Mouse (Mus musculus) thymus, postnatal 14 days (tissue): ENCODE measurements around the gene Papss1.

Experiments
- DNase-seq: peaks from one replicate; pipeline ENCODE4 v3.0.0; 2021

The Papss1 gene

GRCm38 (mm10) chr3:131586818-131587217, 22.2 kb downstream of the Papss1 start:
- no peak for DNase-seq

GRCm38 (mm10) chr3:131587959-131588358, 23.4 kb downstream of the Papss1 start:
- no peak for DNase-seq

GRCm38 (mm10) chr3:131593143-131593798, 28.7 kb downstream of the Papss1 start:
- DNase-seq: no peak

GRCm38 (mm10) chr3:131594361-131594760, 29.8 kb downstream of the Papss1 start:
- DNase-seq: no peak

- no peak for DNase-seq
Measured at GRCm38 (mm10) chr3:131595546-131596245, 31.1 kb downstream of the Papss1 start.

GRCm38 (mm10) chr3:131600726-131601125, 36.2 kb downstream of the Papss1 start:
- no peak for DNase-seq

- no peak for DNase-seq
Measured at GRCm38 (mm10) chr3:131601366-131601765, 36.8 kb downstream of the Papss1 start.

GRCm38 (mm10) chr3:131602995-131603414, 38.4 kb downstream of the Papss1 start:
- DNase-seq: no peak

- DNase-seq: no peak
Measured at GRCm38 (mm10) chr3:131608112-131608511, 43.5 kb downstream of the Papss1 start.

GRCm38 (mm10) chr3:131609651-131610050, 45.1 kb downstream of the Papss1 start:
- DNase-seq: no peak

- no peak for DNase-seq
Measured at GRCm38 (mm10) chr3:131610595-131610994, 46.0 kb downstream of the Papss1 start.

- DNase-seq: no peak
Measured at GRCm38 (mm10) chr3:131612847-131613246, 48.3 kb downstream of the Papss1 start.

GRCm38 (mm10) chr3:131614056-131614455, 49.5 kb downstream of the Papss1 start:
- no peak for DNase-seq

GRCm38 (mm10) chr3:131618580-131619338, 54.2 kb downstream of the Papss1 start:
- DNase-seq: no peak

GRCm38 (mm10) chr3:131623208-131623607, 58.6 kb downstream of the Papss1 start:
- no peak for DNase-seq

GRCm38 (mm10) chr3:131624063-131624462, 59.5 kb downstream of the Papss1 start:
- DNase-seq: no peak

GRCm38 (mm10) chr3:131627476-131627875, 62.9 kb downstream of the Papss1 start:
- no peak for DNase-seq

GRCm38 (mm10) chr3:131628265-131628664, 63.7 kb downstream of the Papss1 start:
- no peak for DNase-seq

- no peak for DNase-seq
Measured at GRCm38 (mm10) chr3:131628931-131629330, 64.4 kb downstream of the Papss1 start.

- no peak for DNase-seq
Measured at GRCm38 (mm10) chr3:131630407-131631317, 66.1 kb downstream of the Papss1 start.

GRCm38 (mm10) chr3:131631318-131631870, 66.8 kb downstream of the Papss1 start:
- DNase-seq: no peak

GRCm38 (mm10) chr3:131634091-131634490, 69.5 kb downstream of the Papss1 start:
- no peak for DNase-seq
